Mouse (Mus musculus): ENCODE measurements around the gene Tspan1.

The Tspan1 gene

DNA sequence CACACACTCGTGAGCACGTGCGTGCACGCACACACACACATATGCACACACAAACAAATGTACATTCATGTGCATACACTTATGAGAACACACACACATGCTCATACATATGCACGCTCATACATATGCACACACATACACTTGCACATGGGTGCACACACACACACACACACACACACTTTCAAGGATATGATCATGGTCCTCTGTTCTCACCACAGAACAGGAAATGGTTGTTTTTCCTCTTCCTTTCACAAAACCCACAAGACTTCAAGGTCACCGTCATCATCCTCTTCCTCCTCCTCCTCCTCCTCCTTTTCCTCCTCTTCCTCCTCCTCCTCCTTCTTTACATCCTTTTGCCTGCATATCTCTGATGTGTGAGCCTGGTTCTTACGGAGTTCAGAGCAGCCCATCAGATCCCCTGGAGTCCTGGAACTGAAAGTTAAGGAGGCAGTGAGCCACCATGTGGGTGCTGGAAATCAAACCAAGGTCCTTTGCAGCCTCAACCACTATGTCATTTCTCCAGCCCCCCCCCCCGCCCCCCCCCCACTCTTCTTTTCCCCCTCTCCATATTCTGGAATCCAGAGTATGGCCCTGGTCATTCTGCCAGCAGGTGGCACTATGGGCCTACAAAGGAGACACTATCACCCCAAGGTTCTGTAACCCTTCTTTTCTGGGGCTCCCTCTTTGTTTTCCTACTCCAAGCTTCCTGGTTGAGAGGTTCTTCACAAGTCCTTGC is 1.4 kb upstream of the Tspan1 start:
- DNase-seq (ENCODE audit: inconsistent age in 2 of 2, low spot score in 1 of 2), result peak; percentile 59 to 90

DNA sequence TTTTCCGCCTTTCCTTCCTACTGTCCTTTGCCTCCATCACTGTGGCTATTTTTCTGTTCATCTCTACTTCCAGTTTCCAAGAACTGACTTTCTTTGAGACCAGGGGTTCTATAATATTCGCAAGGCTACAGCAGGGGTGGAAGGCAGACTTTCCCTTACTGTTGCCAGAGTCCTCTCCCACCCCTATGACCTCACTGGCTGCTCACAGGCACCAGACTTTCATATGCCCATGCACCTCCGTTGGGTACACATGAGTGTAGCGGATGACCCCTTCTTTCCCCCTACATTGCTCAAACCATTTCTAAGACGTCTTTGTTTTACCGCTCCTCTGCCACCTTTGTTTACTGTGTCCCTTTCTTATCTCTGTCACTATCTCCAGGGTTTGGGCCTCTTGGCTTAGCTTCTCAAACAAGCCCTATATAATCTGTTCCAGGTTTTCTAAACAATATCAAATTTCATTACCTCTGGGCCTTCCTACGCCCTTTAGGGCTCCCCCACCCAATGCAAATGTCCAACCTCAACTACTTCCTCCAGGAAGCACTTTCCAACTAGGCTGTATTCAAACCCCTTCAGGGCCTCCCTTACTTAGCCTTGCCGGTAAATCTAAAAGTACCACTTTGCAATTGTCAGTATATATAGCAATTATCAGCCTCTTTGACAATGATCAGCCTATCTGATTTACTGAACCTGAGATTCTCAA is 1.5 kb downstream of the Tspan1 start:
- no peak for DNase-seq (ENCODE audit: inconsistent age in 2 of 2, low spot score in 1 of 2)

- DNase-seq (ENCODE audit: inconsistent age in 2 of 2, low spot score in 1 of 2), result no peak
These were observed 2.4 kb downstream of the Tspan1 start for GRCm38 (mm10) chr4:116164759-116165554.

GRCm38 (mm10) chr4:116162142-116162541 is 5.3 kb downstream of the Tspan1 start:
- DNase-seq (ENCODE audit: inconsistent age in 2 of 2, low spot score in 1 of 2), result no peak

GRCm38 (mm10) chr4:116160769-116161168 is 6.6 kb downstream of the Tspan1 start:
- DNase-seq (ENCODE audit: inconsistent age in 2 of 2, low spot score in 1 of 2), result no peak

GRCm38 (mm10) chr4:116159912-116160311 is 7.5 kb downstream of the Tspan1 start:
- DNase-seq (ENCODE audit: inconsistent age in 2 of 2, low spot score in 1 of 2), result no peak

DNA sequence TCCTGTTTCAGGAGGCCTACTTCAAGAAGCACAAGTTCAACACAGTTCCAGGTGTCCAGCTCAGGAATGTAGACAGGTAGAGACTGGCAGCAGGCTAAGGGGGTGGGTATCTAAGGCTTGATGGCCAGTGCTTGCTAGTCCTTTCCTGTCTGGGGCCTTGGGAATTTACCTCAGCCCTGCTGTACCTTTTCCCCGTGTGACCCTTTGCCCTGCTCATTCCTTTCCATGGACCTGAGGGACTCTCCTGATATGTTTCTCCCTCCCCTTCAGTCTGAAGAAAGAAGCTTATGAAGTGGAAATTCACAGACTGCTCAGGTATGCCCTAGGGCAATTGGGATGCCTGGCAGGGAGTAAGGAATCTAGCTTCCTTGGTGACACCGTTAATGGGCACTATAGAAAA is 9.5 kb downstream of the Tspan1 start:
- no peak for DNase-seq (ENCODE audit: inconsistent age in 2 of 2, low spot score in 1 of 2)

DNA sequence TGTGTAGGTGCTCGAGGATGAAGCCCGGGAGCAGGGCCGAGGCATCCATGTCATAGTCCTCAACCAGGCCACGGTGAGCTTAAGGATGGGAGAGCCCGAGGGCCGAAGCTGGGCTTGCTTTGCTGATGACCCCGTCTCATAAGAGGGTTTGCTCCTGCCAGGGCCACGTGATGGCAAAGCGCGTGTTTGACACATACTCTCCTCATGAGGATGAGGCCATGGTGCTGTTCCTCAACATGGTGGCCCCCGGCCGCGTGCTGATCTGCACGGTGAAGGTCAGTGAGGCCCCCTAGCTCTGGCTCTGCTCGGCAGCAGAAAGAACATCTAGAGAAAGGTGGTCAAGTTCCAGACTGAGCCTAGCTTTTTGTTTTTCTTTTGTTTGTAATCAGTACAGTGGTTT is 14.7 kb downstream of the Tspan1 start:
- DNase-seq (ENCODE audit: inconsistent age in 2 of 2, low spot score in 1 of 2), result no peak

DNA sequence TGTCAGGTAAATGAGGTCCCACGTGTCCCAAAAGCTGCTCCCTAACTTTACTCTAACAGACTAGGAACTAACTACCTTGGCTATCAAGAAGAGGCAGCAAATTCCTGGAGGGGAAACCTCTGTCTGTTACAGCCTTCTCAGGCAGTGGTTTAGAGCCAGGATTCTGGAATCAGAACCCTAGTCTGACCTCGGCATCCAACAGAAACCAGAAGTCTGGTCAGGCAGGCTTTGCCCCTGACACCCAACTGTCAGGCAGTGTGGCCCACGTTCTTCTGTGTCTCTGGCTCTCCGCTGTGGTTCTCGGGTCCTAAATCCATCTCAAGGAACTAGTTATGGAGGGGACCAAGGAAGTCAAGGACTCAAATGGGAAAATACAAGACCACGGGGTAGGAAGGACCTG is 16.2 kb downstream of the Tspan1 start, which contains the start of gene Lurap1:
Lurap1 (minus strand) TSS at position 101 of the 400 bp plus-strand sequence.
- no peak for DNase-seq (ENCODE audit: inconsistent age in 2 of 2, low spot score in 1 of 2)

- DNase-seq (ENCODE audit: inconsistent age in 2 of 2, low spot score in 1 of 2), result no peak
These were observed 16.6 kb downstream of the Tspan1 start for GRCm38 (mm10) chr4:116150862-116151221.

DNA sequence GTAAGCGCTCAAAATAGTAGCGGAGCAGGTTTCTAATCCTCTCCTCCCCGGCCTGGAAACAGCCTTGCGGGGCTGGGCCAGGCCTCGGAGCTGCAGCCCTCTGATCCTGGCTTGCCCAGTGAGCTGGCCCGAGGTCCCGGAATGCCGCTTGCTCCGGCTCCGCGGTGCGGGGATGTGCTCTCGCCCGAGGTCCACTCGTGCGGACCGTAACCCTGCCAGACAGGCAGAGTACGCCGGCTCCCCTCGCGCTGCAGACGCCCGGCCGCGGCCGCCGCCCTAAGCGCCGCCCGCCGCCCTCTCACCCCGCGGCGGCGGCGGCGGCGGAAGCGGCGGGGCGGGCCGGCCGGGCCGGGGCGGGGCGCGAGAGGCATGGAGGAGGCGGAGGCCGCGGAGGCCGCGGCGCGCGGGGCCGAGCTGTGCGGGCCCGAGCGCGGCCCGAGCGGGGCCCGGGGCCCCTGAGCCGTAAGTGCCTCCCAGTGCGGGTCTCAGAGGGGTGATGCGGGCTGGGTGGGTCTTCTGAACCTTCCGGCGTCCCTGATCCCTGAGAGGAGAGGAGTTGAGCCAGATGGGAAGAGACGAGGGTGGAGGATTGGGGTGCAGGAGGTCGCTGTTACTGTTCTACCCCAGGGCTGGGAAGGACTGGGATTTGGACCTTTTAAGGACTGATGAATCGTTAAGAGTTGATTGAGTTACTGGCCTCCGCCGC is 17.1 kb downstream of the Tspan1 start:
- peak; percentile 79 to 91 for DNase-seq (ENCODE audit: inconsistent age in 2 of 2, low spot score in 1 of 2)

GRCm38 (mm10) chr4:116149812-116150155 is 17.6 kb downstream of the Tspan1 start:
- DNase-seq (ENCODE audit: inconsistent age in 2 of 2, low spot score in 1 of 2), result peak in 1 of 2 experiments; percentile 88

GRCm38 (mm10) chr4:116143891-116144717 is 23.3 kb downstream of the Tspan1 start:
- peak; percentile 81 to 93 for DNase-seq (ENCODE audit: inconsistent age in 2 of 2, low spot score in 1 of 2)

DNA sequence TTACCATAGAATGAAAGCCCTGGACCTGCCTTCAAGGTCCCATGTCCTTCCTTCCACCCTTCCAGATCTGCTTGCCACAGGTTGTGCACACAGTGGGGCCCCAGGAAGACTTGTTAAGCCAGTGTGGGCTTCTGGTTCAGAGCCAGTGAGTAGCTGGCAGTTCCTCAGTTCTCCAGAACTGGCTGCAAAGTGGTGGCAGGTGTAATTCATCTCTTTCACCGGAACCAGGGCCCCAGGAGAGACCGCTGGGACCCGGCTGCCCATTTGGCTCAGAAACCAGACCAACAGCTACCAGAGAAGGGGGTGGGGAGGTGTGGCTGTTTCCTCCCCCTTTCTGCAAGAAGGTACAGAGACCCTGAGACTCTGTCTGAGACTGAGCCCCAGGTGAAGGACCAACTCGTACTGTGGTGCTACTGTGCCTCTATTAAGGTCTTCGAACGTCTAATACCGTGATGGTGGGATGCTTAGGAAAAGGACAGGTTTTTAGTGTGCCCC is 24.0 kb downstream of the Tspan1 start:
- DNase-seq (ENCODE audit: inconsistent age in 2 of 2, low spot score in 1 of 2), result peak; percentile 47 to 75

GRCm38 (mm10) chr4:116142269-116142668 is 25.1 kb downstream of the Tspan1 start:
- DNase-seq (ENCODE audit: inconsistent age in 2 of 2, low spot score in 1 of 2), result peak in 1 of 2 experiments; percentile 57

DNA sequence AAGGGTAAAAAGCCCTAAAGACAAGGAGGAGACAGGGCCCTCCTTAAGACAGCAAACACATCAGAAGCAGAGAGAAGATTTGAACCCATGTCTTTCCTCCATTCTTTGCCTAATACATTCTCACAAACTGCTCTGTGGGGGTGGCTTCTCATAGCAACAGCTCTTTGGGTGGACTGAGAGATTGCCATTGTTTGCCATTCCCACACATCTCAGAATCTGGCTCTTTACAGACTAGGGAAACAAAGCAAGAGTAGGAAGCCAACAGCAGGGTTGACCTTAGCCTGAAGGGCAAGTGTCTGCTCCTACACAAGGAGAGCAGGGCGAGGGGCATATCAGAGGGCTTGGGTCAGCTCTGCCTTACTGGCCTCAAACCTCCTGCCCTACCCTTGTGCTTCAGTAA is 25.7 kb downstream of the Tspan1 start:
- DNase-seq (ENCODE audit: inconsistent age in 2 of 2, low spot score in 1 of 2), result no peak

DNA sequence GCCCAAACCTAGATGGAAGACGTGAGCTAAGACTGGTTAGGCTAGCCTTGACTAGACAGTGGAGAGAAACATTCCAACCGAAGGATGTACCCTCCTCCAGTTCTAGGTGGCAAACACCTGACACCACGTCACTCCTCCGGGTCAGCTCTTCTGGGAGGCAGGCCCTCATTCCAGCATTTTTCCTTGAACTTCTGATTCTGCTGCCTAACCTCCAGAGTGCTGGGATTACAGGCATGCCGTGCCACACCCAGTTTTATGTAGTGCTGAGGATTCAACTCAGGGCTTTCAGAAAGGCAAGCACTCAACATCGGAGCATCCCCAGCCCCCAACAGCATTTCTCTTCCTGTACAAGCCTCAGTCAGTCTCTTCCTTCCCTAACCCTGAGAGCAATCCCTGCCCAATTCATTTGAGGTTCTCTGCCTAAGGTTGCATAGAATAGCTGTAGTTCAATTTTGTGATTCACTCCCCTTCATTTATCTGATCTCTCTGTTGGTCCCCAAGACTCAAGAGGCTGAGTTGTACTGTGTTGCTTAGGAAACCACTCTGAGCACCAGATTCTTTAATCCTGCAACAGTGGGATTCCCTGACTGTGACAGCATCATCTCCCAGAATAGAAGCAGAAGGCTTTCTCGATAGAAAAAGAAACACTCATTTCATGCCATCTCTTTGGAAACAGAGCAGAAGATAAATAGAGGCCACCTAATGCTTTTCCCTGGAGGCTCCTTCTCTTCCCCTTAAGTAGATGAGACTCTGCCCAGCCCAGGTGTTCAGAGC is 26.4 kb downstream of the Tspan1 start:
- DNase-seq (ENCODE audit: inconsistent age in 2 of 2, low spot score in 1 of 2), result no peak

DNA sequence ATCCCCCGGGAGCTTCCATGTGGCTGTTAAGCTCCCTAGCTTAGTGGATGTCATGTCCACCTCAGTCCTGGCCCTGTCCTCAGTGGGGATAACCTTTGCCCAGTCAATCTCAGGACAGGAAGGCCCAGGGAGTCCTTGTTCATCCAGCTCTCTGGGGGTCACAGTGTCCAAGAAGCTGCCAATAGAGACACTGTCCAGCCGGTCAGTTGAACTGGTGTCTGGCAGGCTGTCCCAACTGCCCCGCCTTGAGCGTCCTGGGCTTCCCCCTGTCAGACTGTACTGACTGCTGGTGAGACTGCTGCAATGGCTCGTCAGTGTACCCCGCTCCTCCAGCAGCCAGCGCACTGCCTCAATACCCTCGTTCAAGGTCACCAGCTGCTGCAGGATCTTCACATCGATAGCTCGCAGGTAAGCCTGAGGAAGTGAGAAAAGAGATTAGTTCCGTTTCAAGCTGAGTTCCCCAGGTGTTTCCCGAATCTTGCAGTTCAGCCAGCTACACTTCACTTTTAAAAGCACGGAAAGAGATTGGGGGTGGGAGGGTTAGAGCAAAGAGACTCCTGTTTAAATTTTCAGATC is 29.9 kb downstream of the Tspan1 start:
- DNase-seq (ENCODE audit: inconsistent age in 2 of 2, low spot score in 1 of 2), result no peak

DNA sequence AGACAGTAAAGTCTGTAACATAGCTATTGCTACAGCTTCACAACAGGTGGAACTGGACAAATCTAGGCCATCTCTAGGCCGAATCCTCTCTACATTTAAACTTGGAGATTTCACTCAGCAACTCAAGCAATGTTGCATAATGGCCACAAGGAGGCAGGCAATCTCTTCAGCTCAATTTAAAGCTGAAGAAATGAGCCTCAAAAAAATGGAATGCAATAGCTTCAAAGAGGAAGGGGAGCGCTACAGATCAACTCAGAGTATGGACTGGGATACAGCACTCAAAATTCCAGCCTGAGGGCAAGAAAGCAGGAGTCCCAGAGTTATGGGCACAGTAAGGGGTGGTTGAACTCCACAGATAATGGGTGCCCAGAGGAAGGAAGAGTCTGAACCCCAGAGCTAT is 32.4 kb downstream of the Tspan1 start:
- DNase-seq (ENCODE audit: inconsistent age in 2 of 2, low spot score in 1 of 2), result peak in 1 of 2 experiments; percentile 64

Measured in adrenal gland, adult (tissue).